Mouse (Mus musculus): ENCODE results near the gene Dmgdh.

DNA sequence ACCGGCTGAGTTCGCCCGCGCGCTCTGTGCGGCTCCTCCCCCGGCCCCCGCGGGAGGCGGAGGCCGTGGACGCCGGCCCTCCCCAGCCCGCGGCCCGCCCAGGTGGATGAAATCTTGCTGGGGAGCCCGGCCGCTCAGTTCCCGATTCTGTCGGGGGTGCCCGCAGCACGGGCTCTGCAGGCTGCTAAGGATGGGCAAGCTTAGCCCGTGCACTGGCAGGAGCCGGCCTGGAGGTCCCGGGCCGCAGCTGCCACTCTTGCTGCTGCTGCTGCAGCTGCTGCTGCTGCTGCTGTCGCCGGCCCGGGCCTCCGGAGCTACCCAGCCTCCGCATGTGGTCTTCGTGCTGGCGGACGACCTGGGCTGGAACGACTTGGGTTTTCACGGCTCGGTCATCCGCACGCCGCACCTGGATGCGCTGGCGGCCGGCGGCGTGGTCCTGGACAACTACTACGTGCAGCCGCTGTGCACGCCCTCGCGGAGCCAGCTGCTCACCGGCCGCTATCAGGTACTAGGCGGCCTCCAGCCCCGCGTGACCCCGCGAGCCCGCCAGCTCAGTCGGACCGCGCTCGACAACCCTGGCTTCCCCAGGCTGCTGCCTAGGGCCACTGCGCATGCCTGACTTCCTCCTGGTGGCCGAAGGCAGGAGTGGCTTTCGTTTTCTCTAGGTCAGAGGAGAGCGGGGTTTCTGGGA, 97.5 kb downstream of the Dmgdh start, which contains the start of gene Arsb:
- TF ChIP-seq GATA1 (IDR thresholded peaks at IDR 0.05; ENCODE audit: borderline replicate concordance, low read length) (no peak), FLI1 (IDR thresholded peaks at IDR 0.05; ENCODE audit: low read length) (no peak)
